Mouse (Mus musculus) intestine, postnatal 0 days (tissue): Measurements from ENCODE around the gene Man2a1. TPM values are rescaled to one million over a fixed set of nuclear protein-coding genes. Genes with fewer than 3 reads are reported as not detected.

ENCODE experiments used
- ATAC-seq: fragments of 200-750 bp; cut with Nextera tagmentation; 2 replicates; pipeline ENCODE4 v1.8.0; 2017; ENCODE audit warnings: mild to moderate bottlenecking, moderate TSS enrichment, moderate library complexity
- H3K27ac ChIP-seq: fragments of 300-500 bp; sonication (generic); 2 replicates; pipeline ENCODE4 v1.5.1; 2014; ENCODE audit warnings: mild to moderate bottlenecking, low read depth, low read length, moderate library complexity
- H3K27me3 ChIP-seq: fragments of 300-500 bp; sonication (generic); replicated peaks from 2 replicates; pipeline ENCODE4 v1.6.1; 2014; ENCODE audit warnings: low read length, mixed read lengths; ENCODE audit not compliant: control insufficient read depth, insufficient read depth
- H3K36me3 ChIP-seq: fragments of 300-500 bp; sonication (generic); 2 replicates; pipeline ENCODE4 v1.6.1; 2014; ENCODE audit warnings: mild to moderate bottlenecking, moderate library complexity; ENCODE audit not compliant: control insufficient read depth, insufficient read depth
- H3K4me1 ChIP-seq: fragments of 300-500 bp; sonication (generic); replicated peaks from 2 replicates; pipeline ENCODE4 v1.6.1; 2014; ENCODE audit warnings: antibody characterized with exemption, low read length, mixed read lengths; ENCODE audit not compliant: control insufficient read depth, insufficient read depth
- H3K4me2 ChIP-seq: fragments of 300-500 bp; sonication (generic); replicated peaks from 2 replicates; pipeline ENCODE4 v1.6.1; 2014; ENCODE audit warnings: low read depth, mild to moderate bottlenecking, moderate library complexity
- H3K4me3 ChIP-seq: fragments of 300-500 bp; sonication (generic); 2 replicates; pipeline ENCODE4 v1.5.1; 2014; ENCODE audit warnings: low read depth, low read length
- H3K9ac ChIP-seq: fragments of 300-500 bp; sonication (generic); 2 replicates; pipeline ENCODE4 v1.6.1; 2014; ENCODE audit warnings: mild to moderate bottlenecking, low read depth, low read length
- H3K9me3 ChIP-seq: fragments of 300-500 bp; sonication (generic); 2 replicates; pipeline ENCODE4 v1.6.1; 2016; ENCODE audit warnings: mixed run types; ENCODE audit not compliant: control insufficient read depth
- CTCF ChIP-seq: sonication (generic); IDR thresholded peaks from 2 replicates; pipeline ENCODE4 v1.5.1; 2016; ENCODE audit warnings: low read depth, mild to moderate bottlenecking, control low read depth, antibody characterized with exemption, moderate library complexity
- WGBS: fragments of 180-500 bp; shearing (Covaris S2); extraction: QIAGEN DNeasy Blood & Tissue Kit; methylation state at CpG from one replicate; pipeline ENCODE4 v1.1.7; 2014; 5-methylcytosine and 5-hydroxymethylcytosine counted together
- polyA plus RNA-seq: library from polyadenylated mRNA; unstranded; fragments of >200 nt; fragmentation: Nextera tagmentation; extraction: Ambion mirVana; gene quantifications from 2 replicates; pipeline ENCODE4 v1.2.1, GENCODE M21; 2015

The Man2a1 gene
- polyA plus RNA-seq, 1 experiment from 2014 or later, result 7.2 TPM

DNA sequence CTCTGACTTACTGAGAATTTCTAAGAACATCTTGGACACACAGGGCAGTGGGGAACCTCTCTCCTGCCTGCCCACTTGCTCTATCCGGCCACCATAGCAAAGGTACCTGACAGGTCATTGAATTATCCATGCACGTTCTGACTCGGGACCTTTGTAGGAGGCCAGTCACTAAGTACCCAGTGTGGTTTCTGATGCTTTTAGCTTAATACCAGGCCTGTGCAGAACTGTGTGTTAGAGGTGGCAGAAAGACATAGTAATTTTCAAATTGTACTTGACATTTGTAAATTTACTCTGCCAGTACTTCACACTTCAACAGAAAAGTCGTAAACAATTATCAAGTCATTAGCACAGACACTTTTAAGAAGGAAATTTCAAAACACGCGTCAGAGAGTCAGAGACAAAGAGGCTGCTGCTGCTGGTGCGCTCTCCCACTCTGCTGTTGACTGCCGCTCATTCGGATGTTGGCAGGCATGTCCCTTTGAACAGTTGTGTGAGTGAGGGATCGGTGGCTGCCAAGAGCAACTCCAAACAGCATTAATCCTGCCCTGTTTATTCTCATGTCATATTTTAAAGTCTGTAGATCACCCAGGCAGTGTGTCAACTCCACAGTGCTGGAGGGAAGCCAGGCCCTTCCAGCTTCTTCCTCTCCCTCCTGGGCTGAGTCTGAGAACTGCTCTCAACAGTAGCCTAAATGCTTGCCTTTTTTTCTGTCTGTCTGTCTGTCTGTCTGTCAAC is 76.4 kb downstream of the Man2a1 start:
- Histone ChIP-seq H3K4me3 (no peak overlapping the region), H3K9ac (no peak overlapping the region), H3K4me2 (no peak overlapping the region), H3K27me3 (no peaks in the 10 kb centered on the region), H3K27ac (no peak overlapping the region), H3K9me3 (no peaks in the 10 kb centered on the region), H3K36me3 (peaks cover 28% of the 10 kb centered on the region; the same call in 1 of the 2 replicates), H3K4me1 (no peaks in the 10 kb centered on the region)
- no peak for TF ChIP-seq CTCF
- 58% methylated on average over 10 of the region's 10 CpGs for WGBS
- ATAC-seq, result no peak

DNA sequence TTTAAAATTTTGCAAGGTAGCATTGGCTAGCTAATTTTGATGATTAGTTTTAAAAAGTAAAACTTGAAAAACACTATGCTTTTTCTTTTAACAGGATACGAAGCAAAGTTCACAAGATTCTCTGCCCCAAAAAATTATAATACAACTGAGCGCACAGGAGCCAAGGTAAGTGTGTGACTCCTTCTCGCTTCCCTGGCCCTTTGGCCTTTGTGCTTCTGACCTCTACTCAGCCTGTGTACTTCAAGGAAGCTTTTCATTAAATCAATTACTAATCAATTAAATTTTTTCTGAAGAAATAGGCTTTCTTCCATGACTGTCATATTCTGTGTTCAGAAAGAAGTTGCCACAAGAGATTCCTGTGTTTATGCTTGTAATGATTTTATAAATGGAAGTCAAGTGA is 80.9 kb downstream of the Man2a1 start:
- Histone ChIP-seq H3K27ac (no peak overlapping the region), H3K4me2 (no peak overlapping the region), H3K9ac (no peak overlapping the region), H3K9me3 (no peaks in the 10 kb centered on the region), H3K27me3 (no peaks in the 10 kb centered on the region), H3K4me1 (no peaks in the 10 kb centered on the region), H3K36me3 (peaks cover 8% of the 10 kb centered on the region), H3K4me3 (no peak overlapping the region)
- WGBS, result 89% methylated on average over 3 of the region's 3 CpGs
- TF ChIP-seq CTCF, result no peak
- no peak for ATAC-seq

DNA sequence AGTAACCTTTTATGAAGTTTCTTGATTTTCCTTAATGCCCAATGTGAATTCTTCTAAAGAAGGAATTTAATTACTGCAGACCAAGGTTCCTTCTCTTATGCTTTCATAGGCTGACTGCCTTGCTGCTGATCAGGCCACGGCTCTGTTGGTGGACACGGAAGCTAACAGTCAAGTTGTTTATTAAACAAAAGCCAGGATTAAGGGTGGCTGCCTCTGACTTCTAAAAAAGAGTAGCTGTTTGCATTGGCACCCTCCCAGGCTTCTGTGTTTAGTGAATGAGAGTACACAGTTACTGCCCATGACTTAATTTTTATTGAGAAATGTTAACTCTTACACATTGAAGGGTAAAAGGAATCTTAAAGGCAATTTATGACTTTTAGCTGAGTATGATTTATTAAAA is 81.4 kb downstream of the Man2a1 start:
- H3K4me2 ChIP-seq, result no peak overlapping the region

DNA sequence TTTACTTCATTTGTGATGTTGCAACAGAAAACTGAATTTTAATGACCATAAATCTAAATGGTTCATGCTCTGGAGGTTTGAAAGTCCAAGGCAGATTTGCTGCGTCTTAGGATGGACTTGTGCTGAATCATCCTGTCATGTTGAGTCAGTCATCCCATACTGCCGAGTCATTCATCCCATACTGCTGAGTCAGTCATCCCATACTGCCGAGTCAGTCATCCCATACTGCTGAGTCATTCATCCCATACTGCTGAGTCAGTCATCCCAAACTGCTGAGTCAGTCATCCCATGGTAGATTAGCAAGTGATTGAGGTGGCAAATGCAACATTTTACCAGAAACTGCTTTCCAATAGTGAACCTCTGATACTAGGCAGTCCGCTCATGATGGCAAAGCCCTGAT is 83.6 kb downstream of the Man2a1 start:
- no peak overlapping the region for H3K9ac ChIP-seq

More for the DNA sequence above, 81.4 kb downstream of the Man2a1 start:
- ATAC-seq, result no peak
- Histone ChIP-seq H3K4me3 (no peak overlapping the region), H3K9me3 (no peaks in the 10 kb centered on the region), H3K27ac (no peak overlapping the region), H3K9ac (no peak overlapping the region), H3K4me1 (no peaks in the 10 kb centered on the region), H3K36me3 (peaks cover 9% of the 10 kb centered on the region), H3K27me3 (no peaks in the 10 kb centered on the region)
- WGBS, result 30% methylated on average over 2 of the region's 2 CpGs
- TF ChIP-seq CTCF, result no peak

DNA sequence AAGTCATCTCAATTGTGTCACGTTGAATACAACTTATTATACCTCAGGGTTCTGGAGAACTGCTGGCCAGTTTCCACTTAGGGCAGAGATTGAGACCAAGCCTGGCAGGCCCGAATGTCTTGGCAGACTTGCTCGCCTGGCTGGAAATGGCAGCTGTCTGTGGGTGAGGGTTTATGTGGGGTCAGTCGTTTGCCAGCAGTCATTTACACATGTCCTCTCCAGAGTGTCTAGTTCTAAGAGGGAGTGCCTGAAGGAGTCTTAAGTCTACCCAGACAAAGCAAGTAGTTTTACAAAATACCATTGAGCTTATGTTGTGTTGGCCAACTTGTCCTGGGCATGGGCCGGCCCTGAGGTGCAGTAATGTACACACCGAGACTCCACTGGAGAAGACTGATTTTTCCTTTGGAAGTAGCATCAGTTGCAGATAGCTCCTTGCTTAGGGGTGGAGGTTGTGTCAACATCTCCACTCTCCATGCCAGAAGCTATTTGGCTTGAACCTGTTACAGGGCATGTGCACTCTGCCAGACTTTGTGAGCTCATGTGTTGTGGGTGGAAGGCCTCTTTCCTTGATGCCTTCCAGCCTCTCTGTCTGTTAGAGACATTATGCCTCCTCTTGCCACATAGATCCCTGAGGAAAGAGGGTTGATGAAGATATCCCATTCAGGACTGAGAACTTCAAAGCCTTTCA is 84.8 kb downstream of the Man2a1 start:
- Histone ChIP-seq H3K4me3 (no peak overlapping the region), H3K36me3 (peaks cover 26% of the 10 kb centered on the region), H3K4me1 (no peaks in the 10 kb centered on the region), H3K9ac (no peak overlapping the region), H3K27me3 (no peaks in the 10 kb centered on the region), H3K4me2 (no peak overlapping the region), H3K27ac (no peak overlapping the region), H3K9me3 (no peaks in the 10 kb centered on the region)
- 74% methylated on average over 6 of the region's 6 CpGs for WGBS
- no peak for TF ChIP-seq CTCF
- no peak for ATAC-seq

More for the DNA sequence above, 83.6 kb downstream of the Man2a1 start:
- no peak for TF ChIP-seq CTCF
- no peaks in the 10 kb centered on the region for H3K9me3 ChIP-seq
- H3K4me1 ChIP-seq, result no peaks in the 10 kb centered on the region
- H3K27me3 ChIP-seq, result no peaks in the 10 kb centered on the region
- no peak for ATAC-seq
- H3K4me2 ChIP-seq, result no peak overlapping the region
- H3K36me3 ChIP-seq, result peaks cover 15% of the 10 kb centered on the region
- H3K27ac ChIP-seq, result no peak overlapping the region
- 96% methylated on average over 4 of the region's 4 CpGs for WGBS
- H3K4me3 ChIP-seq, result no peak overlapping the region

DNA sequence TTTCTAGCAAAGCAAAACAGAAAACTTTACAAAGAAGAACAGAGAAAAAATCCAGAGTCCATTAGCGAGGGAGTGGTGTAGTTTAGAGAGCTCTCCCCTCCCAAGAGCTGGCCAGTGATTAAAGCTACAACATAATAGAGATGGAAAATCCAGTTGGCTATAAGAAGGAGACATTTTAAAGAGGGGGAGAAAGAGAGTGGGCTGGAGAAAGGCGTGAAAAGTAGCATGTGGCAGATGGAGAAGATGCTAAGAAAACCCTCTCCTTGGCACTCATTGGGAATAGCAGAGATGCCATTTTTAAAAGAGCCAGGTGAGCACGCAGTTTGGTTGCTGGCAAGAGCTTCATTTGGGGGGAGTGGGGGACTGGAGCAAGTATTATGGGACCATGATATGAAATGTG is 89.1 kb downstream of the Man2a1 start:
- WGBS, result 98% methylated on average over 3 of the region's 3 CpGs
- Histone ChIP-seq H3K27ac (no peak overlapping the region), H3K36me3 (peaks cover 41% of the 10 kb centered on the region), H3K9ac (no peak overlapping the region), H3K9me3 (no peaks in the 10 kb centered on the region), H3K4me1 (no peaks in the 10 kb centered on the region), H3K4me2 (no peak overlapping the region), H3K4me3 (no peak overlapping the region), H3K27me3 (no peaks in the 10 kb centered on the region)
- TF ChIP-seq CTCF, result no peak
- no peak for ATAC-seq
